Mouse (Mus musculus) liver, adult 2 months (tissue): ENCODE results near the gene Gm45799.

Source experiments
- CTCF ChIP-seq: fragments of 200-500 bp; IDR thresholded peaks from 2 replicates; pipeline ENCODE4 v1.5.1; 2011; ENCODE audit warnings: low read depth, low read length, control low read depth
- POLR2A ChIP-seq: fragments of 200-500 bp; IDR thresholded peaks from 2 replicates; pipeline ENCODE4 v1.6.1; 2011; ENCODE audit warnings: low read length, control low read depth; ENCODE audit not compliant: insufficient read depth; ENCODE audit errors: extremely low read depth

DNA sequence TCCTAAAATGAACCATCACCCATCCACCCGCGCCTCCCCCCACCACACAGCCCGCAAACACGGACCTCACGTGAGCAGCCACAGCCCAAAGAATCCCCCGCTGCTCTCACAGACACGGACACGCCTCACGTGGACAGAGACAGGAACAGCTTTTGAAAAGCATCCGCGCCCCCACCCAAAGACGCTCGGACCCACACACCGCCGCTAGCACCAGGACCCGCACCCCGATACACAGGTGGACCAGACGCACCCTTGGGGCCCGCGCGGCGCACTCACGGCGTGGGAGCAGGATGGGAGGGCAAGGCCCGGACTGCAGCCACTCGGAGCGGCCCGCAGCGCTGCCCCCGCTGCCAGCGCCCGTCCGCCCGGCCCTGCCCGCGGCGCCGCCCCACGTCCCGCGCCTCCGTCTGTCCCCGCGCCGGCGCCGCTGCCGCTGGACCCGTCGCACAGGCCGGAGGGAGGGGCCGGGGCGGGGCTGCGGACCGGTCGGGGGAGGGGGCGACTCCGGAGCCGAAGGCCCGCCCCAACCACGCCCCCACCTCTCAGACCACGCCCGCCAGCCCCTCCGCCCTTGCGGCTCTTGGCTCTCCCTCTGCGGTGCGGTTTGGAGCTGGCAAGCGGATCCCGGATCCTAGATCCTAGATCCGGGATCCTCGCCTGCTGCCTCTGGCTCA lies 7.1 kb upstream of the Gm45799 start, which contains the start of gene Trim3:
- TF ChIP-seq CTCF (no peak), POLR2A (0 out of 2 replicates have a peak, but pooled peaks have one; percentile 36)
